9 mouse cellular contexts compared by ENCODE assay signal in genomic region chr8:120126357-120127161, GRCm38 (mm10). TPM values are rescaled to one million over a fixed set of nuclear protein-coding genes. Genes with fewer than 3 reads are reported as not detected.
A peak's percentile ranks its signal among the peaks of the same experiment; 100 is the strongest.
DNase-seq lines count a peak whose midpoint lies in the region; ATAC-seq lines count a peak whose summit lies in the region.
"Had no signal": no experiment of that assay in that cellular context is flagged by ENCODE, and none has a peak within 500 bp of the region (broad histone marks: within the 10 kb centered on the region; RNA-seq: fewer than 3 reads in every experiment).

No protein-coding gene starts in this region.

- H3K27ac ChIP-seq in heart, embryonic 12.5 days (ENCODE audit: poor library complexity, severe bottlenecking), result peak overlapping the region; percentile 79
- peak overlapping the region; percentile 47; the same call in 1 of the 2 replicates for H3K27ac ChIP-seq in limb, embryonic 15.5 days
- 0 out of 2 replicates have a peak overlapping the region, but pooled peaks have one; percentile 33 for H3K27ac ChIP-seq in neural tube, embryonic 15.5 days (replicated peaks)

- peaks cover 78% of the 10 kb centered on the region for H3K4me1 ChIP-seq in heart, embryonic 12.5 days (replicated peaks)
- 0 out of 2 replicates have a peak, but pooled peaks cover 8% of the 10 kb centered on the region for H3K4me1 ChIP-seq in limb, embryonic 15.5 days
- peaks cover 27% of the 10 kb centered on the region for H3K4me1 ChIP-seq in neural tube, embryonic 15.5 days

- H3K9ac ChIP-seq in heart, embryonic 12.5 days, result peak overlapping the region; percentile 35; the same call in 1 of the 2 replicates
- H3K9ac ChIP-seq in limb, embryonic 15.5 days, result no peak overlapping the region
- no peak overlapping the region for H3K9ac ChIP-seq in neural tube, embryonic 15.5 days (replicated peaks)

- no peaks in the 10 kb centered on the region for H3K9me3 ChIP-seq in heart, embryonic 12.5 days (replicated peaks)
- no peaks in the 10 kb centered on the region for H3K9me3 ChIP-seq in limb, embryonic 15.5 days
- H3K9me3 ChIP-seq in neural tube, embryonic 15.5 days (replicated peaks), result no peaks in the 10 kb centered on the region

- peak; percentile 47 for ATAC-seq in heart, embryonic 12.5 days (ENCODE audit: insufficient number of reproducible peaks, low FRiP score)
- no peak for ATAC-seq in limb, embryonic 15.5 days (ENCODE audit: insufficient number of reproducible peaks, low FRiP score, low TSS enrichment, low read depth)
- ATAC-seq in neural tube, embryonic 15.5 days (ENCODE audit: low FRiP score), result no peak
- no peak for ATAC-seq in cerebellum, adult (ENCODE audit: insufficient number of reproducible peaks, low FRiP score, low TSS enrichment)
- ATAC-seq: Patski had no signal

- H3K4me3 ChIP-seq in heart, embryonic 12.5 days, result no peak overlapping the region
- no peak overlapping the region for H3K4me3 ChIP-seq in limb, embryonic 15.5 days
- no peak overlapping the region for H3K4me3 ChIP-seq in neural tube, embryonic 15.5 days (replicated peaks)

- WGBS in heart, embryonic 12.5 days, result 11% methylated on average over 14 of the region's 14 CpGs
- 47% methylated on average over 14 of the region's 14 CpGs for WGBS in limb, embryonic 15.5 days
- 29% methylated on average over 14 of the region's 14 CpGs for WGBS in neural tube, embryonic 15.5 days

- DNase-seq in kidney, adult 11 months, result peak; percentile 50
- DNase-seq in kidney, adult 9 months, result no peak
- DNase-seq in right cerebral cortex, adult 2 months (ENCODE audit: low spot score in 2 of 2), result no peak
- no peak for DNase-seq in thymus, postnatal 4 days

- H3K36me3 ChIP-seq in heart, embryonic 12.5 days, result peaks cover 5% of the 10 kb centered on the region; the same call in 1 of the 2 replicates
- no peaks in the 10 kb centered on the region for H3K36me3 ChIP-seq in limb, embryonic 15.5 days
- H3K36me3 ChIP-seq in neural tube, embryonic 15.5 days, result no peaks in the 10 kb centered on the region

- H3K27me3 ChIP-seq in heart, embryonic 12.5 days (replicated peaks), result no peaks in the 10 kb centered on the region
- H3K27me3 ChIP-seq in limb, embryonic 15.5 days, result peaks cover 5% of the 10 kb centered on the region; the same call in 1 of the 2 replicates
- no peaks in the 10 kb centered on the region for H3K27me3 ChIP-seq in neural tube, embryonic 15.5 days (replicated peaks)
- H3K27me3 ChIP-seq: Patski had no signal

- peak overlapping the region; percentile 43 for H3K4me2 ChIP-seq in heart, embryonic 12.5 days
- no peak overlapping the region for H3K4me2 ChIP-seq in limb, embryonic 15.5 days
- no peak overlapping the region for H3K4me2 ChIP-seq in neural tube, embryonic 15.5 days

RNA-seq across cellular contexts. Expression of gene 6430548M08Rik, which starts 12.6 kb away (rescaled TPM):
- polyA plus RNA-seq in heart, embryonic 12.5 days (2016; fragmentation: Nextera tagmentation; extraction: Ambion mirVana), result 13.8 and 14.4 TPM in 2 replicates
- 7.6 and 8.7 TPM in 2 replicates for polyA plus RNA-seq in limb, embryonic 15.5 days (2015; fragmentation: Nextera tagmentation; extraction: Ambion mirVana)
- 29.8 and 31.9 TPM in 2 replicates for polyA plus RNA-seq in neural tube, embryonic 15.5 days (2015; fragmentation: Nextera tagmentation; extraction: Ambion mirVana)

RNA-seq across cellular contexts. Expression of gene Zdhhc7, which starts 25.3 kb away (rescaled TPM):
- 33.9 and 34.9 TPM in 2 replicates for polyA plus RNA-seq in heart, embryonic 12.5 days (2016; fragmentation: Nextera tagmentation; extraction: Ambion mirVana)
- polyA plus RNA-seq in limb, embryonic 15.5 days (2015; fragmentation: Nextera tagmentation; extraction: Ambion mirVana), result 32.7 and 32.8 TPM in 2 replicates
- polyA plus RNA-seq in neural tube, embryonic 15.5 days (2015; fragmentation: Nextera tagmentation; extraction: Ambion mirVana), result 26.9 and 31.6 TPM in 2 replicates

RNA-seq across cellular contexts. Expression of gene Fam92b, which starts 50.7 kb away (rescaled TPM):
- polyA plus RNA-seq in heart, embryonic 12.5 days (2016; fragmentation: Nextera tagmentation; extraction: Ambion mirVana), result not detected in 2 replicates
- not detected in 2 replicates for polyA plus RNA-seq in limb, embryonic 15.5 days (2015; fragmentation: Nextera tagmentation; extraction: Ambion mirVana)
- 1.6 and 1.7 TPM in 2 replicates for polyA plus RNA-seq in neural tube, embryonic 15.5 days (2015; fragmentation: Nextera tagmentation; extraction: Ambion mirVana)
